In the genomic region with DNA sequence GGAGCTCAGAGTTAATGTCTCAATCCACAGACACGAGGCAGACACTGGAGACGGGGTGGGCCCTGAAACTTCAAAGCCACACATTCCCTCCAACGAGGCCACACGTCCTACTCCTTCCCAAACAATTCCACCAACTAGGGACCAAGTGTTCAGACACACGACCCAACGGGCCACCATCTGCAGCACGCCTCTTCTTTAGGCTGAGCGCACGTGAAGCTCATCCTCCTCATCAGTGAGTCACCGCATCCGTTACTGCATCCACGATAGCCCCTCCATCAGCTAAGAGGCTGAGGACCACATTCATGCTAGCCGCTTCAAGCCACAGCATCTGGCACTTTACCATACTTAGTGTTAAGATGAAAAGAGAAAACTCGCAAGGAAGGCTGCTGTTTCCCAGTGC, we compare ENCODE assay signal across 23 mouse cellular contexts.
DNase-seq lines count a peak whose midpoint lies in the region; TF ChIP-seq lines count a peak whose summit lies in the region.
"Had no signal": no experiment of that assay in that cellular context is flagged by ENCODE, and none has a peak within 500 bp of the region (broad histone marks: within the 10 kb centered on the region; RNA-seq: fewer than 3 reads in every experiment).

No protein-coding gene starts in this region.

- H3K36me3 ChIP-seq in kidney, adult 2 months (ENCODE audit: control insufficient read depth, insufficient read depth, low read length): no peaks in the 10 kb centered on the region; the same call in 1 of the 2 replicates
- H3K36me3 ChIP-seq: intestine, embryonic 15.5 days had no signal

- no peak for TF ChIP-seq POLR2A in kidney, adult 2 months (IDR thresholded peaks at IDR 0.05; ENCODE audit: low read depth, low read length)

- WGBS in kidney, adult 2 months: 89% methylated on average over 14 of the region's 14 CpGs

- TF ChIP-seq CTCF in kidney, adult 2 months (conservative IDR thresholded peaks at IDR 0.05; ENCODE audit: insufficient read depth, insufficient read length, low read depth, low read length): no peak

- no peak overlapping the region for H3K27ac ChIP-seq in kidney, adult 2 months (ENCODE audit: insufficient read depth, low read depth, low read length)
- H3K27ac ChIP-seq: embryonic facial prominence, embryonic 12.5 days; forebrain, embryonic 12.5 days; gastrocnemius, adult 2 months; heart, embryonic 15.5 days; hindbrain, embryonic 13.5 days; intestine, embryonic 15.5 days had no signal

- H3K4me1 ChIP-seq in kidney, adult 2 months (ENCODE audit: control insufficient read depth, insufficient read depth, low read length): no peaks in the 10 kb centered on the region
- H3K4me1 ChIP-seq: forebrain, embryonic 12.5 days; heart, embryonic 15.5 days; intestine, embryonic 15.5 days had no signal

- DNase-seq in right cerebral cortex, adult 18-20 months: peak; percentile 40
- DNase-seq in right cerebral cortex, postnatal 25 days: no peak
- peak; percentile 18 for DNase-seq in ES-CJ7 (ENCODE audit: low read depth, low spot score)
- peak; percentile 33 for DNase-seq in brain, adult 2 months (ENCODE audit: low read depth, low spot score)
- DNase-seq in kidney, adult 2 months: no peak
- no peak for DNase-seq in thymus, postnatal 0 days (ENCODE audit: low spot score)
- DNase-seq: adrenal gland, adult 8-10 months; adrenal gland, postnatal 36 days; cerebellum, adult 11 months; cerebellum, adult 8-10 months; cerebellum, postnatal 14 days; embryo, embryonic 11 days; gastrocnemius, adult 2 months; gastrocnemius, postnatal 25 days; heart, adult 18-20 months; heart, postnatal 14 days had no signal

- no peaks in the 10 kb centered on the region for H3K27me3 ChIP-seq in kidney, adult 2 months (replicated peaks; ENCODE audit: control insufficient read depth, insufficient read depth, low read length)
- H3K27me3 ChIP-seq: CH12.LX; embryonic facial prominence, embryonic 12.5 days; forebrain, embryonic 12.5 days; heart, embryonic 15.5 days; hindbrain, embryonic 13.5 days; intestine, embryonic 15.5 days; Patski had no signal

- no peak overlapping the region for H3K4me3 ChIP-seq in kidney, adult 2 months (ENCODE audit: insufficient read depth, low read depth, low read length)
- H3K4me3 ChIP-seq: embryonic facial prominence, embryonic 12.5 days; forebrain, embryonic 12.5 days; gastrocnemius, adult 2 months; heart, embryonic 15.5 days; hindbrain, embryonic 13.5 days; intestine, embryonic 15.5 days had no signal

Comparison
In these comparisons a context has a peak if more than half of its experiments do, and no peak if none do; other contexts are left out.
1. DNase-seq: peak in right cerebral cortex, adult 18-20 months (single experiment), ES-CJ7 (single experiment) and brain, adult 2 months (single experiment); none in right cerebral cortex, postnatal 25 days (single experiment), kidney, adult 2 months (single experiment) and thymus, postnatal 0 days (single experiment).